Mouse (Mus musculus): ENCODE measurements around the gene Mfap2.

Gene Mfap2

GRCm38 (mm10) chr4:141020811-141021613 lies 10.8 kb downstream of the Mfap2 start:
- in situ Hi-C loops (cut with MboI; ENCODE audit: unreplicated experiment in 2 of 2), result loop anchor here (5.0 kb wide), 1 partner anchor 54 kb away; no protein-coding TSS in a partner anchor

GRCm38 (mm10) chr4:141021614-141021929 lies 11.4 kb downstream of the Mfap2 start:
- in situ Hi-C loops (cut with MboI; ENCODE audit: unreplicated experiment in 2 of 2), result loop anchor here (5.0 kb wide), 1 partner anchor 54 kb away; no protein-coding TSS in a partner anchor

- in situ Hi-C loops (cut with MboI; ENCODE audit: unreplicated experiment in 2 of 2), result loop anchor here (5.0 kb wide), 1 partner anchor 57 kb away; no protein-coding TSS in a partner anchor
These were observed 13.8 kb downstream of the Mfap2 start for GRCm38 (mm10) chr4:141024052-141024451.

GRCm38 (mm10) chr4:141024992-141025391 lies 14.8 kb downstream of the Mfap2 start:
- in situ Hi-C loops (cut with MboI; ENCODE audit: unreplicated experiment in 2 of 2), result loop anchor here (5.0 kb wide), 1 partner anchor 58 kb away; no protein-coding TSS in a partner anchor

GRCm38 (mm10) chr4:141030541-141031206 lies 20.5 kb downstream of the Mfap2 start:
- in situ Hi-C loops (cut with MboI; ENCODE audit: unreplicated experiment in 2 of 2), result loop anchor here (5.0 to 10.0 kb wide), 4 partner anchors 123 to 246 kb away; partner anchors contain the start of gene Padi2 (in 2 of the 2)

- in situ Hi-C loops (cut with MboI; ENCODE audit: unreplicated experiment in 2 of 2), result loop anchor here (5.0 to 10.0 kb wide), 4 partner anchors 124 to 247 kb away; partner anchors contain the start of gene Padi2 (in 2 of the 2)
These were observed 21.5 kb downstream of the Mfap2 start for GRCm38 (mm10) chr4:141031733-141032132.

- in situ Hi-C loops (cut with MboI; ENCODE audit: unreplicated experiment in 2 of 2), result loop anchor here (5.0 to 10.0 kb wide), 4 partner anchors 127 to 249 kb away; partner anchors contain the start of gene Padi2 (in 2 of the 2)
These were observed 23.7 kb downstream of the Mfap2 start for GRCm38 (mm10) chr4:141033606-141034549.

- in situ Hi-C loops (cut with MboI; ENCODE audit: unreplicated experiment in 2 of 2), result no loop called here
These were observed 30.9 kb downstream of the Mfap2 start for GRCm38 (mm10) chr4:141041117-141041516.

GRCm38 (mm10) chr4:141044816-141045215 lies 34.6 kb downstream of the Mfap2 start:
- in situ Hi-C loops (cut with MboI; ENCODE audit: unreplicated experiment in 2 of 2), result no loop called here

- in situ Hi-C loops (cut with MboI; ENCODE audit: unreplicated experiment in 2 of 2), result no loop called here
These were observed 38.7 kb downstream of the Mfap2 start for GRCm38 (mm10) chr4:141048810-141049475.

GRCm38 (mm10) chr4:141049476-141049835 lies 39.2 kb downstream of the Mfap2 start:
- in situ Hi-C loops (cut with MboI; ENCODE audit: unreplicated experiment in 2 of 2), result no loop called here

- in situ Hi-C loops (cut with MboI; ENCODE audit: unreplicated experiment in 2 of 2), result loop anchor here in 1 of 2 experiments (25.0 kb wide), 1 partner anchor 1190 kb away; no protein-coding TSS in a partner anchor
These were observed 42.2 kb downstream of the Mfap2 start for GRCm38 (mm10) chr4:141052442-141052841.

GRCm38 (mm10) chr4:141053138-141053537 lies 42.9 kb downstream of the Mfap2 start:
- in situ Hi-C loops (cut with MboI; ENCODE audit: unreplicated experiment in 2 of 2), result loop anchor here in 1 of 2 experiments (25.0 kb wide), 1 partner anchor 1191 kb away; no protein-coding TSS in a partner anchor

GRCm38 (mm10) chr4:141053568-141054161 lies 43.4 kb downstream of the Mfap2 start:
- in situ Hi-C loops (cut with MboI; ENCODE audit: unreplicated experiment in 2 of 2), result loop anchor here in 1 of 2 experiments (25.0 kb wide), 1 partner anchor 1191 kb away; no protein-coding TSS in a partner anchor

- in situ Hi-C loops (cut with MboI; ENCODE audit: unreplicated experiment in 2 of 2), result loop anchor here in 1 of 2 experiments (25.0 kb wide), 1 partner anchor 1195 kb away; no protein-coding TSS in a partner anchor
These were observed 46.8 kb downstream of the Mfap2 start for GRCm38 (mm10) chr4:141056970-141057369.

GRCm38 (mm10) chr4:141058835-141059234 lies 48.6 kb downstream of the Mfap2 start:
- in situ Hi-C loops (cut with MboI; ENCODE audit: unreplicated experiment in 2 of 2), result loop anchor here in 1 of 2 experiments (25.0 kb wide), 1 partner anchor 1197 kb away; no protein-coding TSS in a partner anchor

- in situ Hi-C loops (cut with MboI; ENCODE audit: unreplicated experiment in 2 of 2), result loop anchor here in 1 of 2 experiments (10.0 to 25.0 kb wide), 3 partner anchors 155 to 1198 kb away; partner anchors contain the start of genes Padi2 and Rcc2
These were observed 49.6 kb downstream of the Mfap2 start for GRCm38 (mm10) chr4:141059616-141060425.
